ENCODE assay signal across 8 mouse cellular contexts in the genomic region with DNA sequence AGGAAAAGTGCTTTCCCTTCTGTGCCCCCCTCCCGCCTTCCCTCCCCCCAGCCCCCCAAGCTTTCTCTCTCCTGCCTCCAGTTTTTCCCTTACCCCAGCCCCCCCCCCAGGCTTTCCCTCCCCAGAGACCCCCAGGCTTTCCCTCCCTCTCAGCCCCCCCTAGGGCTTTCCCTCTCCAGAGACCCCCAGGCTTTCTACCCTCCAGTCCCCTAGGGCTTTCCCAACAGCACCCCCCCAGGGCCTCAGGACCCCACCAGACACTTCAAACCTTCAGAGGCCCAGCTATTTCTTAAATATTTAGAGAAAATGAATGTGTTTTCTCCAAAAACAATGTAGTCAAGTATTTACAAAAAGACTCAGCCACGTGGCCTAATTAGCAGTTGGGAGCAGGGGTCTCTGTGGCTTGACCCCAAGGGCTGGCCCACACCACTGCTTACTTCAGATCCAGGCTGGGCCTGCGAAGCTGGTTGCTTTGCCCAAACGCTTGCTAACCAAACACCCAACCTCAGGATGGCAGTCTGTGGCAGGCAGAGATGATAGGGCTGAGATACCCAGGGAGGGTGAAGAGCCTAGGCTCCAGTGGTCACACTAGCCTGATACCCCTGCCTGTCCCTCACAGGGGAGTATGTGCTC. TPM values are rescaled to one million over a fixed set of nuclear protein-coding genes. Genes with fewer than 3 reads are reported as not detected.
DNase-seq lines count a peak whose midpoint lies in the region; ATAC-seq and TF ChIP-seq lines count a peak whose summit lies in the region.

No protein-coding gene starts in this region.

- H3K9ac ChIP-seq in forebrain, embryonic 16.5 days (replicated peaks; ENCODE audit: low read depth, low read length), result 0 out of 2 replicates have a peak overlapping the region, but pooled peaks have one; percentile 16
- H3K9ac ChIP-seq in limb, embryonic 15.5 days, result no peak overlapping the region

- H3K4me1 ChIP-seq in kidney, adult 2 months (ENCODE audit: control insufficient read depth, insufficient read depth, low read length), result peaks cover 30% of the 10 kb centered on the region
- H3K4me1 ChIP-seq in forebrain, embryonic 16.5 days (replicated peaks; ENCODE audit: control insufficient read depth, insufficient read depth, low read length), result peaks cover 19% of the 10 kb centered on the region
- H3K4me1 ChIP-seq in limb, embryonic 15.5 days, result peaks cover 88% of the 10 kb centered on the region

- H3K36me3 ChIP-seq in kidney, adult 2 months (ENCODE audit: control insufficient read depth, insufficient read depth, low read length), result no peaks in the 10 kb centered on the region
- no peaks in the 10 kb centered on the region for H3K36me3 ChIP-seq in forebrain, embryonic 16.5 days (ENCODE audit: control insufficient read depth, insufficient read depth)
- no peaks in the 10 kb centered on the region for H3K36me3 ChIP-seq in limb, embryonic 15.5 days

- no peak for DNase-seq in kidney, adult 2 months
- no peak for DNase-seq in kidney, postnatal 25 days
- DNase-seq in brain, embryonic 14.5 days (ENCODE audit: low read depth), result peak; percentile 40
- DNase-seq in testis, postnatal 10 days (ENCODE audit: low spot score), result no peak
- no peak for DNase-seq in adrenal gland, postnatal 14 days
- no peak for DNase-seq in yolk sac, embryonic 10.5 days (ENCODE audit: low spot score)

- no peak overlapping the region for H3K27ac ChIP-seq in kidney, adult 2 months (ENCODE audit: insufficient read depth, low read depth, low read length)
- peak overlapping the region; percentile 84 for H3K27ac ChIP-seq in forebrain, embryonic 16.5 days (ENCODE audit: low read length)
- H3K27ac ChIP-seq in limb, embryonic 15.5 days, result peak overlapping the region; percentile 97

- 0 out of 2 replicates have a peak, but pooled peaks have one; percentile 21 for TF ChIP-seq CTCF in kidney, adult 2 months (conservative IDR thresholded peaks at IDR 0.05; ENCODE audit: insufficient read depth, insufficient read length, low read depth, low read length)
- TF ChIP-seq CTCF in brain, embryonic 14.5 days (IDR thresholded peaks at IDR 0.05; ENCODE audit: borderline replicate concordance, extremely low read depth, insufficient read depth, insufficient read length), result no peak

- H3K27me3 ChIP-seq in kidney, adult 2 months (replicated peaks; ENCODE audit: control insufficient read depth, insufficient read depth, low read length), result no peaks in the 10 kb centered on the region
- H3K27me3 ChIP-seq in forebrain, embryonic 16.5 days (replicated peaks; ENCODE audit: control insufficient read depth, insufficient read depth, low read length), result no peaks in the 10 kb centered on the region
- no peaks in the 10 kb centered on the region for H3K27me3 ChIP-seq in limb, embryonic 15.5 days

- ATAC-seq in forebrain, embryonic 16.5 days, result no peak
- no peak for ATAC-seq in limb, embryonic 15.5 days (ENCODE audit: insufficient number of reproducible peaks, low FRiP score, low TSS enrichment, low read depth)

- no peaks in the 10 kb centered on the region for H3K9me3 ChIP-seq in forebrain, embryonic 16.5 days (ENCODE audit: control insufficient read depth, low read length)
- H3K9me3 ChIP-seq in limb, embryonic 15.5 days, result no peaks in the 10 kb centered on the region

- no peak overlapping the region for H3K4me3 ChIP-seq in kidney, adult 2 months (ENCODE audit: insufficient read depth, low read depth, low read length)
- H3K4me3 ChIP-seq in forebrain, embryonic 16.5 days (replicated peaks; ENCODE audit: low read length), result no peak overlapping the region
- H3K4me3 ChIP-seq in limb, embryonic 15.5 days, result no peak overlapping the region

- no peak overlapping the region for H3K4me2 ChIP-seq in forebrain, embryonic 16.5 days (ENCODE audit: low read length)
- no peak overlapping the region for H3K4me2 ChIP-seq in limb, embryonic 15.5 days

- WGBS in kidney, adult 2 months, result 75% methylated on average over 4 of the region's 4 CpGs
- 40% methylated on average over 4 of the region's 4 CpGs for WGBS in forebrain, embryonic 16.5 days
- WGBS in limb, embryonic 15.5 days, result 23% methylated on average over 4 of the region's 4 CpGs

- no peak for TF ChIP-seq POLR2A in kidney, adult 2 months (IDR thresholded peaks at IDR 0.05; ENCODE audit: low read depth, low read length)
- TF ChIP-seq POLR2A in brain, embryonic 14.5 days (IDR thresholded peaks at IDR 0.05; ENCODE audit: borderline replicate concordance, extremely low read depth, insufficient read depth, insufficient read length, poor library complexity, severe bottlenecking), result no peak

RNA-seq across cellular contexts. Expression of a gene that starts 58.3 kb away (rescaled TPM):
- 10.4 and 12.4 TPM in 2 replicates for polyA plus RNA-seq in kidney, adult 2 months (2012; rRNA removed)
- 8.0 and 12.6 TPM in 2 replicates for polyA plus RNA-seq in brain, embryonic 14.5 days (2012; rRNA removed)
- polyA plus RNA-seq in forebrain, embryonic 16.5 days (2015; fragmentation: Nextera tagmentation; extraction: Ambion mirVana), result 6.0 and 10.7 TPM in 2 replicates
- 5.0 and 6.2 TPM in 2 replicates for polyA plus RNA-seq in limb, embryonic 15.5 days (2015; fragmentation: Nextera tagmentation; extraction: Ambion mirVana)
- 7.3 and 8.3 TPM in 2 replicates for total RNA-seq in adrenal gland, postnatal 14 days (2021)

RNA-seq across cellular contexts. Expression of a gene that starts 58.5 kb away (rescaled TPM):
- polyA plus RNA-seq in kidney, adult 2 months (2012; rRNA removed), result 133 TPM in 2 replicates
- 84.0 and 95.7 TPM in 2 replicates for polyA plus RNA-seq in brain, embryonic 14.5 days (2012; rRNA removed)
- 125 and 133 TPM in 2 replicates for polyA plus RNA-seq in forebrain, embryonic 16.5 days (2015; fragmentation: Nextera tagmentation; extraction: Ambion mirVana)
- polyA plus RNA-seq in limb, embryonic 15.5 days (2015; fragmentation: Nextera tagmentation; extraction: Ambion mirVana), result 170 and 176 TPM in 2 replicates
- total RNA-seq in adrenal gland, postnatal 14 days (2021), result 86.9 and 97.7 TPM in 2 replicates
